Mouse (Mus musculus): ENCODE results near the gene Rsc1a1.

Rsc1a1 gene

DNA sequence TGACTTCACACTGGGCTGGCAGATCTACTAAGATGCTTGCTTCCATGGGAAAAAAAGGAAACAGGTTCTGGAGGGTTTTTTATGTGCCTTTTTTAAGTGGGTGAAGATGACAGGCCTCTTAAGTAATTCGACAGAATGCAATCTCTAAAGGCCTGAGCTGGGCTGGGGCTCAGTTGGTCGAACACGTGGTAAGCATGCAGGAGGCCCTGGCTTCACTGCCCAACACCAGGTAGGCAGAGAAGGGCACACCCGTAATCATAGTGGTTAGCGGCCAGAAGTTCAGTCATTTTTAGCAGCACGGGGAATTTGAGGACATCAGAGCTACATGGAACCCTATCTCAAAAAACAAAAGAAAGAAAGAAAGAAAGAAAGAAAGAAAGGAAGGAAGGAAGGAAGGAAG lies 30.9 kb downstream of the Rsc1a1 start:
- DNase-seq (ENCODE audit: low read depth, low spot score) = no peak

DNA sequence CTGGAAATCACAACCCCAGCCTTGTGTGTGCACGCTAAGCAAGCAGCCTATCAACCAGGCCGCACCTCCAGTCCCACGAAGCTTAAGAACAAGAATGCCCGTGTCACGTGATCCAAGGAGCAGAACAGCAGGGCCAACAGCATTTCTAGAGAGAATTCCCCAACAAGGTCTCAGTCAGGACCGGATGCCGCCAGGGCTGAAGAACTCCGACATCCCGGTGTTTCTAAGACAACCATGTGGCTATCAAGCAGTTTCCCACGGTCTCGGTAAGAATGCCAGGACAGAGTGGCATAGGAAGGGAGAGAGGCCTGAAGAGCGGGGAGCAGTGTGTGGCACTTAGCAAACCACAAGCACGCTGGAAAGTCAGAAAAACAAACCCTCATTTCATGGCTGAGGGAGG lies 31.6 kb downstream of the Rsc1a1 start:
- no peak for DNase-seq (ENCODE audit: low read depth, low spot score)

DNA sequence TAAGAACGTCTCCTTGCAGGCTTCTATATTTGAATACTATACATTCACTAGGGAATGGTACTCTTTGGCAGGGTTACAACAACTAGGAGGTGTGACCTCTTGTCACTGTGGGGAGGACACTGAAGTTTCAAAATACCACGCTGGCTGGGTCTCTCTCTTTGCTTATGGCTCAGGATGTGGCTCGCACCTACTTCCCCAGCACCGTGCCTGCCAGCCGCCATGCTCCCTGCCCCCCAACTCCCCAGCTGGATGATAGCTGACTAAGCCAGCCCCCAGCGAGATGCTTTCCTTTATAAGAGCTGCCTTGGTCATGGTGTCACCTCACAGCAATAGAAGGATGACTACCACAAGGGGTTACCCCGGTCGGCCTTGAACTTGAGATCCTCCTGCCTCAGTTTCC lies 32.4 kb downstream of the Rsc1a1 start:
- DNase-seq (ENCODE audit: low read depth, low spot score) = no peak

DNA sequence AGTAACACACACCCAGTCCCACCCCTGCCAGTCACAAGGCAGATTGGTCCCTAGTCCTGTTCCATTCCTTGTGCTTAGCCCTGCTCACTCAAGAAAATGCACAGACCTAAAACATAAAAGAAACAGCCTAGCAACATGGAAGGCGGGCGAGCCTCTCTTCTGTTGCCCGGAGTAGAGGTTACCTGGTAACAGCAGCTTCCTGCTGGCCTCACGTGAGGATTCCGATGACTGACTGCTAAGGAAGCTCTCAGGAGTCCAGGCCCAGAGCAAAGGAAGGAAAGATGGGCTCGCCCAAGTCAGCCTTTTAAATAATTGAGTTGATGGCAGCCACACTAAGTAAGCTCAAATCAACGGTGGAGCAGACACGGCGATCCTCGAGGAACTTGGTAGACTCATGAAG lies 33.5 kb downstream of the Rsc1a1 start:
- DNase-seq (ENCODE audit: low read depth, low spot score) = no peak

DNA sequence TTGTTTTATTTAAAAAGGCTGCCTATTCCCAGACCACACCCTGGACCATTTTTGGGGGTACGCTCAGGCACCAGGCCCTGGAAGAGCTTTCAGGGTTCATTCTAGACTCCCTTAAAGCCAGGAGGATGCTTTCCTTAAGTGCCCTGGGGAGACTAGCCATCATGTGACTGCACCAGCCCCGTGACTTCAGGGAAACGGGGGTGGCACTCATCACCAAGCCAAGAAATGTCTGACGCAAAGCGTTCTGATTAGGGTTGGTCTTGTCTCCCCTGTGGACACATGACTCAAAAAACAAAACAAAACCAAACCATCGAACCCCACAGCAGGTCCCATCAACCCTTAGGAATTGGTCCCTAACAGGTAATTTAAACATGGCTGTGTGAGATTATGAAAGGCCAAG lies 34.1 kb downstream of the Rsc1a1 start:
- no peak for DNase-seq (ENCODE audit: low read depth, low spot score)

DNA sequence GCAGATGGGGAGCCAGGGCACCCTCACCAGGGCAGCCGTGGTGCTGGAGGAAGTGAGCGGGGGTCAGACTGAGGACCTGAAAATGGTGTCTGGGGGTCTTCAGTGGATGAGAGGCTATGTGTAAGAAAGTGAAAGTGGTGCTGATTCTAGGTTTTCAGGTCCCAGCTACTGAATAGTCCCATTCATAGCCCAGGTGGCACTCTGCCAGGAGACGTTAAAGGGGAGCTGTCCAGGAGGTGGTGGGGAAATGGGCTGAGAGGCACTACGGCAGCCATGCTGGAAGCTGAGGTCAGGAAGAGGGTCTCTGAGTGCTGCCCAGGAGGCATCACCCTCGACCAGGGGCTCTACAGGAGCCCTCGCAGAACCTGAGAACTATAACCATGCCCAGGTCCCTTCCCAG lies 36.2 kb downstream of the Rsc1a1 start:
- no peak for DNase-seq (ENCODE audit: low read depth, low spot score)

DNA sequence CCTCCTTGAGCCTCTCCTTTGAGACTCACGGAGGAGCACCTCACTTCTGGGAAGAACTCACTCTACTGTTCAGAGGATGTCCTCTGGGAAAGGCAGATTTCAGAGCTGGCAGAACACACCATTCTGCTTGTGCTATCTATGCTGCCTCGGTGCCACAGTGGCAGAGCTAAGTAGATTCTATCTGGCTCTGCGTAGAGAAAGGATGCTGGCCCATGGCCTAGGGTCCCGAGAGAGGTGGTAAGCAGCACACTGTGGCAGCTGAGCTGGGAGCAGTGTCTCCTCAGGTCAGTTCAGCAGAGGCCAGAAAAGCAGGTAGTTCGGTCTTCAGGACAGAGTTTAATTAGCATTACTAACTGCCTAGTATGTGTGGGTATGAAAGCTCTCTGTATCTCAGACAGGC lies 37.1 kb downstream of the Rsc1a1 start:
- DNase-seq (ENCODE audit: low read depth, low spot score) = no peak

DNA sequence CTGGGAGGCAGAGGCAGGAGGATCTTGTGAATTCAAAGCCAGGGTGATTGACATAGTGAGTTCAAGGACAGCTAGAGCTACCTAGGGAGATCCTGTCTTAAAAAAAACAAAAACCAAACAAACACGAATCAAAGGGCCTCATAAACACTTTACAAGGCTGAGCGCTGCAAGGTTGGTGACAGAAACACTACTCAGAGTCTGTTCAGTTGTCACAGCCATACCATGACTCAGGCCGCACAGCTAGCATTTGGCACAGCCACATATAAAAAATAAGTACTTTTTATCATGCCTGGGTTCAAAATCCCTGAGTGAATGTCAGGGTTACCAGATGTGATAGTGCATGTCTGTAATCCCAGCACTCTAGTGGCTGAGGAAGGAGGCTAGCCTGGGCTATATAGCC lies 38.2 kb downstream of the Rsc1a1 start:
- DNase-seq (ENCODE audit: low read depth, low spot score) = no peak

DNA sequence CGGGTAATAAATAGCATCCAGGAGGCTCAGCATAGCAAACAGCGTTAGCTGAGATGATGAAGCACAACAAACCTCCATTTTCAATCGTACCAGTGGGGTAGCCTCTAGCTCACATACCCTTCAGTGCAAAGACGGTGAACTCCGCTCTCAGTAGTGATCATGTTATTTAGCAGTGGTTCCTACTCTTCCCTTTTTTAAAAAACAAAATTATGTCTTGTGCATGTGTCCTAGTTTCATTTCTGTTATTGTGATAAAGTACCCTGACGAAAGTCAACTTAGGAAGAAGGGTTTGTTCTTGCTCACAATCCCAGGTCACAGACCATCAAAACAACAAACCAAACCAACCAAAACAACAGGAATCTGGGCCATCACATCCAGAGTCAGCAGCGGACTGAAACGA lies 39.4 kb downstream of the Rsc1a1 start:
- DNase-seq (ENCODE audit: low read depth, low spot score) = no peak

DNA sequence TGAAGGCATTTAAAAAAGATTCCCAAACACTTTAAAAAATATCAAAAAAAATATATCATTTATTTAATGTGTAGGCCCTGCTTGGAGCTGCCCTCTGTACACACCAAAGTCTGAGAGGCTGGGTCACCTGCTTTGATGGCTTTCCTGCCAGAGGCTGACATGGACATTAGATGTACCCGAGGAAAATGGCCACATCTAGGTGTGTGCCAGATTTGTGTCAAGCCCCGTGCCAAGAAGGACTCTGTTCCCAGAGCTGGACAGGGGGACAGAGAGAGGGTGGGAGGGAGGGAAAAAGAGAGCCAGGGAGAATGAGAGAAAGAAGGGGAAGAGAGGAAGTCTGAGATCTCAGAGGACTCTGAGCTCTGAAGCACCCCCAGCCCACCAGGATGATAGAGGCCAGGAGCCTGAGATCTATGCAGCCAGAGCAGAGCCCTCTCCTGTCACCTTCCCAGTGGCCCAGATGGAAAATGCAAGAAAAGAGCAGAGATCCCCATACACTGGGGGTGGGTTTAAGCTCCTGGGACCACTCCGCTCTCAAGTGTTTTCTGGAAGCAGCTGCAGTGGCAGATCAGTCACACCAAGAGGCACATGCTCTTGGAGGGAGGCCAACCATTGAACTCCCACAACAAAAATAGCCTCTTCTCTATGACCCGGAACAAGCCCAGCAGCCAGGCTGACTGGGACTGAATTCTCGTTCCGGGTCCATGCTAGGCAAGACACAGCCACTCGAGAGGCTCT lies 42.1 kb downstream of the Rsc1a1 start:
- peak; percentile 39 for DNase-seq (ENCODE audit: low read depth, low spot score)

DNA sequence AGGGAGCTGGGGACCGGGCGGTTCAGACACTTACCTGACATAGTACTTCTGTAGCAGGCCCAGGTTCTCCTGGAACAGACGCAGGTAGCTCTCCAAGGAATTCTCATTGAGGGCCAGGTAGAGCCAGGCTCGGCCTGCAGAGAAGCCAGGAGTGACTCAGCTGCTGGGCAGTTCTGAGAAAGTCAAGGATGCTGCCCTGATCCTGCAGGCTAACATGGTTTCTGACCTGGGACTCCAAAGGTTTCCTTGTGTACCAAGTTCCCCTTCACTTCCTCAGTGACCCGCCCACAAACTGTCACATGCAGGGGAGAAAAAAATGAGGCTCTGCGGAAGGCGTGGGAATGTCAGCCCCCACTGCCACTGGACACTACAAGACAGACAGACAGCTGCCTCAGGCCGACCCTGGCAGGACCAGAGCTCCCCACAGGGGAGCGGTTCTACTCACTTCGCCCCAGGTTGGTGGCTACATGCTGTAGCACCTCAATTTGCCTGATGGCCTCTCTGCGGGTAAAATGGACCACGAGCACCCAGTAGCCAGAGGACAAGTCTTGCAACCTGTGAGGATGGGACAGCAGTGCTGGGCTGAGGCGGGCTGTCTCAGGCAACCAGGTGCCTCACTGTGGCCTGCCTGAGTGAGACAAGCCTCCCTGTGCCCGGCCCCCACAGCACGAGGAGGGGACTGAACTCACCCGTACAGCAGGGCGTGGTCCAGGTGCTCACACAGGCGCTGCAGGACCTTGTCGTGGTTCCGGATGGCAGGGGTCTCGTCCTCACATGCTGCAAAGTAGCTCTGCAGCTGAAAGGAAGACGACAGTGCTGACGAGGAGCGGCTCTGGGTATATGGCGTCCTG lies 43.2 kb downstream of the Rsc1a1 start:
- DNase-seq (ENCODE audit: low read depth, low spot score) = no peak

DNA sequence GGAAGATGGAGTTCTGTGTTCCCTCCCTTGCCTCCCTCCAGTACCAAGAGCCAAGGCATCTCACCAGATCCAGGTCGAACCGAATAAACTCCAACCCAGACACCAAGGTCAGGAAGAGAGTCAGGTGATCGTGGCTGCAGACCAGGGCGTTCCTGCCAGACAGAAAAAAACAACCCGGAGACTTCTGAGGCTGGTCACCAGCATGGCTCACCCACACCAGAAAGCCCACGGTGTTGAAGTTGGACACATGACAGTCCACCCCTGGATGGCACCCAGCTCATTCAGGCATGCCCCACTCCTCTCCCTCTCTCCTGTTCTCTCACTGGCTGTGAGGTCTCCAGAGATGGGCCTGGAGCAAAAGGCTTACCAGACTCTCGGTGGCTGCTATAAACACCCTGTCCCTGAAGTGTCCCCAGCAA lies 44.0 kb downstream of the Rsc1a1 start:
- DNase-seq (ENCODE audit: low read depth, low spot score) = no peak

DNA sequence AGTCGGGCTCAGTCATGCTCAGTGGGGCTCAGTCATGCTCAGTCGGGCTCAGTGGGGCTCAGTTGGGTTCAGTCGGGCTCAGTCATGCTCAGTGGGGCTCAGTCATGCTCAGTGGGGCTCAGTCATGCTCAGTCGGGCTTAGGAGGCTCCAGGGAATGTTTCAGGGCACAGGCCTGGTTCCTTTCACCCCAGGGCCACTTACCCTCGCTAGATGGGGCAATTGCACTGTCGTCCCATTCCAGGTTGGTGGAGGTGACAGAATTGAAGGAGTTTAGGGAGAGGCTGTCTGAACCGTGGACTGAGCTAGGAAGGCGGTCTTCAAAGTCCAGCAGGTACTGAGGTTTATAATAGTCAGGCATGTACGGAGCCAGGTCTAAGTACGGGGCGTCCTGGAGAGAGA lies 45.9 kb downstream of the Rsc1a1 start:
- no peak for DNase-seq (ENCODE audit: low read depth, low spot score)

DNA sequence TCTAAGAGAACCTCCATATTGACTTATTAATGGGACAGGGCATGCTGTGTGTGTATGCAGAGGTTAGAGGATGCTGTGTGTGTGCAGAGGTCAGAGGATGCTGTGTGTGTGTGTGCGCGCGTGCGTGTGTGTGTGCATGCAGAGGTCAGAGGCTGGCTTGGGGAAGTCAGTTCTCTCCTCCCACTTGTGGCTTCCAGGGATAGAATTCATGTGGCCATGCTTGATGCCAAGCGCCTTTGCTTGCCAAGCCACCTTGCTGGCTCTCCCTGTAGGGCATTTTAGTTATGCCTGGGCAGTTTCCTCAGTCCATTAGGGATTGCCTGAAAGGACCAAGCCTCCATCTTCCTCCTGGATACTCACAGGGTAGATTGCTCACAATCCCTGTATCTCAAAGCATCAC lies 48.7 kb downstream of the Rsc1a1 start:
- no peak for DNase-seq (ENCODE audit: low read depth, low spot score)

DNA sequence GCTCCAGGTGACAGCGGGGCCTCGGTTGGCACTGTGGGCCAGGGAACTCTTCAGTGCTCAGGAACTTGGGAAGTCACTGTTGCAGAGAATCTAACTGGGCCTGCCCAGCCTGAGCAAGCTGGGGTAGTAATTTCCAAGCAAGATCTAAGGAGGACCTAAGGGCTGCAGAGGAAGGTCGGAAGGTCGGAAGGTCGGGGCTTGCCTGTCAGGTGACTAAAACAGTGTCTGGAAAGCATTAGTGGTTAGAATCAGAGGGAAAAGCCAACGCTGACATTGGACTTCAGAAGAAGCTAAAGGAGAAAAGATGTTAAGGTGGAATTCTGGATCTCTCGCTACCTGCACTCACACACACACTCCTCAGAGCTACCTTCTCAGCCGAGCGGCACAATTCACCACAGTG lies 49.4 kb downstream of the Rsc1a1 start:
- no peak for DNase-seq (ENCODE audit: low read depth, low spot score)

Data from 3T3-L1 (cell line).